Mouse (Mus musculus) WW6 (cell line): ENCODE measurements around the gene Eef1akmt3.
"Not testable (repeated sequence)": the region's sequence is repeated elsewhere in the genome, so short reads cannot be mapped to it uniquely, and the experiment has no call there.

Source experiments
- DNase-seq: peaks from one replicate; pipeline ENCODE4 v3.0.0-alpha.2; 2013; ENCODE audit warnings: low read depth, low spot score

The Eef1akmt3 gene

DNA sequence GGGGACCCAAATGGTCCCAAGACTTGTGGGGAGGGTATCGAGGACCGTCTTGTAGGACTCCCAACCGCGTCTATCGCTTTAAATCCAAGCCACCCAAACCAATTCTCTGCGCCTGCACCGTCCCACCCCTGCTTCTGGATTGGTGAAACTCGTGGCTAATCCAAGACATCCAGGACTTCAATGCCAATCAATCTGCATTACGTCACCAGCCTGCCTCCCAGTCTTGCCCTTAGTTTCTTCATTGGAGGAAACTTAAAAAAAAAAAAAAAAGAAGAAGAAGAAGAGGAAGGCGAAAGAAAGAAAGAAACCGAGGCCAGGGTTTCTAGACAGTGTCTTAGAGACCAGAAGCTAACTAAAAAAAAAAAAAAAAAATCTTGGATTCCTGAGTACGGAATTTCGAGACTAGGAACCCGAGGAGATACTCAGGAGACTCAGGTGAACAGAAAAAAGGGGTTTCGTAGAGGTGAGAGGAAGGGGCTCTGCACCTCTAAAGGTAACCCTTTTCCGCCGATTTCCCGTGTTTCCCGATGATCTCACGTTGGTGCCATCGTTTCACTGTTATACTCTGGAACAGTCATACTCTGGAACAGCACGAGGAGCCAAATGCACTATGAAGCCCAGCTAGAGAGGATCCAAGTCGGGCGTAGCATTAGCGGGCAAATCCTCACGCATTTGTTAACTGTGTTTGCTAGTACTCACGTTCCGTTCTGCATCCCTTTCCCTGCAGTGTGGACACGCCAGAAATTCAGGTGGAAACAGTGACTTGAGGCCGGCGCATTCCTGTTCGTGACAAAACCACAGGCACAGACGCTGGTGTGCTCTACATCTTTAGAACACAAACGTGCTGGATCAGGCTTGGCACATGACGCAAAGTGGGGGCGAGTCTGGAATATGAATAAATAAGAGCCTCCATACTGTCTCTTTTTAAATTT lies 29.1 kb upstream of the Eef1akmt3 start, which contains the start of gene Tspan31:
Gene Tspan31 (minus strand): TSS at position 75 of the 932 bp plus-strand sequence.
- peak; percentile 79 for DNase-seq

- no peak for DNase-seq
These were observed 28.2 kb upstream of the Eef1akmt3 start for GRCm38 (mm10) chr10:127069281-127070189.

- DNase-seq = no peak
These were observed 27.2 kb upstream of the Eef1akmt3 start for GRCm38 (mm10) chr10:127068360-127069038.

DNA sequence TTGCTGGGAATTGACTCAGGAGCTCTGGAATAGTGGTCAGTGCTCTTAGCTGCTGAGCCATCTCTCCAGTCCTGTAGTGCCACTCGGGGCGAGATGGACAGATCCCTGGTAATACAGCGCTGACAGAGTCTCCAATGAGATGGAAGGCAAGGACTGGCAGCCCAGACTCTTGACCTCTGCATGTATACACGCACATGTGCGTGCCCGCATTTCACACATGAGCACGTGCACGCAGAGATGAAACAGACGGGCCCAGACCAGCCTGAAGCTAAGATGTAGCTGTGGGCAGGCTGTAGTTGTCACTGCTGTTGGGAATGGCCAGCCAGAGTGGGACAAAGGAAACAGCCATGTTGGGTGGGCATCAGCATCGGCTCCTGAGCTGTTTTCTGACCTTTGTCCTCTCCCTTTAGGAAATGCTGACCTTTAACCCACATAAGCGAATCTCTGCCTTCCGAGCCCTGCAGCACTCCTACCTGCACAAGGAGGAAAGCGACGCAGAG lies 25.3 kb upstream of the Eef1akmt3 start:
- no peak for DNase-seq

- no peak for DNase-seq
These were observed 24.7 kb upstream of the Eef1akmt3 start for GRCm38 (mm10) chr10:127065981-127066380.

GRCm38 (mm10) chr10:127063913-127064870 lies 22.9 kb upstream of the Eef1akmt3 start:
- no peak for DNase-seq

- DNase-seq = peak; percentile 95
These were observed 22.0 kb upstream of the Eef1akmt3 start, which contains the start of gene Cdk4 for GRCm38 (mm10) chr10:127063239-127063872. Gene Cdk4 (plus strand): TSS chr10:127063534.

GRCm38 (mm10) chr10:127062503-127062902 lies 21.2 kb upstream of the Eef1akmt3 start:
- no peak for DNase-seq

- not testable (repeated sequence) for DNase-seq
These were observed 20.8 kb upstream of the Eef1akmt3 start for GRCm38 (mm10) chr10:127062101-127062500.

GRCm38 (mm10) chr10:127061513-127061912 lies 20.2 kb upstream of the Eef1akmt3 start:
- DNase-seq = no peak

DNA sequence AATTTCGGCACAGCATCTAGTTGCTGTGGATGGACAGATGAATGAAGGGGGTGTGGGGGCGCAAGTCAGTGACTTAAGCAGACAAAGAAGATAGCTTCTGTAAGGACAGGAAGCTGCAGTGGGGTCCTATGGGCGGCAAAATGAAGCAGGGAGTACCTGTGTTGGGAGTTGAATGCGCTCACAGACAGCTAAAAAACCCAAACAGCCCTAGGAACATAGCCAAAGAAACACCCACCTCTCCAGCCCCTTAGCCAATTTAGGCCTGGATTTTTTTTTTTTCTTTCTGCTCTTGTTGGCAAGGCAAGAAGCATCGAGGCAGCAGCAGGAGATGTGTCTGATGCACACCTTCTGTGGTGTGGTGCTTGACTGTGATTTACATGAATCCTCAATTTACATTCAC lies 19.8 kb upstream of the Eef1akmt3 start:
- DNase-seq = no peak

- DNase-seq = no peak
These were observed 18.9 kb upstream of the Eef1akmt3 start, which contains the start of gene March9 for GRCm38 (mm10) chr10:127059968-127060916. Gene March9 (minus strand): TSS chr10:127060184.

DNA sequence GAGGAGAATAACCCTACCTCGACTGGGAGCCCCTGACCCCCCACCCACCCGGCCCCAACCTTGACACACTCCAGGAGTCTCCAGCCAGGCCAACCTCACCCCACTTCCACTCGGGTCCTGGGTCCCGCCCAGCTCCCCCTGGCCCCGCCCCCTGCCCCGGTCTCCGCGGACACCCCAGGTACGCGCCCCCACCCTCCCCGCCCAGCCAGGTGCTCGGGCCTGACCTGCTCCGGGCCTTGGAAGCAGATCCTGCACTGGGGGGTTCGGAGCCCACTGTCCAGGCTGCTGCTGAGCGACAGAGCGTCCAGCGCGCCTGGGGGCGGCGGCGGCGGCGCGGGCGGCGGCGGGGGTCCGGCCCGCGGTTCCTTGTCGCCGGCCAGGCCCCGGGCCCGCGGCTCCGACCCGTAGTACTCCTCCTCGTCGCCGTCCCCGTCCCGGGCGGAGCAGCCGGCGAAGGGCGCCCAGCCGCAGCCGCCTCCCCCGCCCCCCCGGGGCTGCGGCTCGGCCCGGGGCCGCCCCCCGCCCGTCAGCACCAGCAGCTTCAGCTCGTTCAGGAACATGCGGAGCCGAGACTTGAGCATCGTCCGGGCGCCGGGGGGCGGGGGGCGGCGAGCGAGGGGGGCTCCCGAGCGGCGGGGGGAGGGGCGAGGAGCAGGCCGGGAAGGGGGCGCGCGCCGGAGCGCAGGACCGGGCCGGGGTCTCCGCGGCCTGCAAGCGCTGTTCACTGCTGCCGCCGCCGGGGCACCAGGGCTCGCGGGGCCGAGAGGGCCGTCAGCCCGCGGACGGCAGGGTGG lies 18.1 kb upstream of the Eef1akmt3 start:
- no peak for DNase-seq

DNA sequence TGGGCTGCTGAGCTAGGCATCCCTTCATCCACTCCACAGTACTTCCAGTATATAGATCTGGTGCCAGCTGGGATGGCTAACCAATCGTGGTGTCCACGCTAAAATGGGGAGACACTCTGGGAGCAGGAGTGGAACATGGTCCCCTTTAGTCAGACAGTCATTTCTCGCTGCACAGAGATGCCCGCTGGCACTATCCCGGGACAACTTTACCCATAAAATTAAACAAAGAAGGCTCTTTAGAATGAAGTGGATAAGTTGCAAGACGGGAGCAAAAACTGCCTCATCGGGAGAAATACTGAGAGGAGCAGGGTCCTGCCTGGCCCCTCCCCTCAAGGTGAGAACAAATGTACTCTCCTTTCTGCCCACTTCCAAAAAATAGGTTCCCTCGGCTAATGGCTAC lies 17.4 kb upstream of the Eef1akmt3 start:
- DNase-seq = no peak

GRCm38 (mm10) chr10:127058161-127058560 lies 16.8 kb upstream of the Eef1akmt3 start:
- no peak for DNase-seq

DNA sequence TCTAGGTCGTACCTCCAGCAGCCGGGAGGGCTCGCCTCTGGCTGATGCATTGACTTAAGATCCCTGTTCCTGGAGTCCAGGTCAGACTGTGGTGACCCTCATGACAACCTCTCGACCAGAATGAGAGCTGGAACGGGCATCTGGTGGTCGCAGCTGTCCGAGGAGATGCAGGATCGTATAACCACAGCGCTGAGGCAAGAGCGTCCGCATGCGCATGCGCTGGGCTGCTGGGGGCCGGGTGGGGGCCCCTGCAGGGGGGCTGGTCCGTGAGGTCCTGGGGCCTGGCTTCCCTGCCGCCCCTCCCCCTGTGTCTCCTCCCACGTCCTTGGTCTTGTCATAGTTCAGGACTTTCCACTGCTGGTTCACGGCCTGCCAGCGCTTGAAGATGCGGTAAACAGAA lies 15.2 kb upstream of the Eef1akmt3 start:
- no peak for DNase-seq

GRCm38 (mm10) chr10:127055406-127055805 lies 14.1 kb upstream of the Eef1akmt3 start:
- DNase-seq = no peak

- DNase-seq = no peak
These were observed 13.3 kb upstream of the Eef1akmt3 start for GRCm38 (mm10) chr10:127054646-127055045.
